Mouse (Mus musculus) layer of hippocampus, postnatal 25 days (tissue): ENCODE measurements around the gene Prl5a1. TPM values are rescaled to one million over a fixed set of nuclear protein-coding genes. Genes with fewer than 3 reads are reported as not detected.

Source experiments
- DNase-seq, 2 experiments: peaks; one replicate each; pipeline ENCODE4 v3.0.0; 2022; ENCODE audit warnings: mixed read lengths in 2 of 2, low spot score in 1 of 2; ENCODE audit errors: extremely low spot score in 1 of 2
- total RNA-seq, 2 experiments: library from RNA; stranded (reverse); gene quantifications; 2 replicates each; pipeline ENCODE4 v1.2.3; 2021

Gene Prl5a1
- total RNA-seq, result not detected

DNA sequence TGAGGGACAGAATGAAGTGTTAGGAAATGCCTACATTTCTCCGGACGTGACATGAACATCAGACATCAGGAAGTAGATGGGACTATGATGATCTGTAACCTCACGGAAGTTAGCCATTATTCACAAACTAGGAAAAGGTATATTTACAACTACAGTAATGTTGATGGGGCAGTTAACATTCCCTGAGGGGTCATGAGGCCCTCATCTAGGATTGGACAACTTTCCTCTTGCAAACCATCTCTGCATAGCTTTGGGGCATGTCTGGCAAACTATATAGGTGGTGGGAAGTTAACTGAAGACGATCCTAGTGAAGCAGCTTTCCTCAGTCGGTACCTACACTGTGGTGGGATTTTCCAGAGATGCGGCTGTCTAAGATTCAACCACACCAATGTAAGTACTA is at the start of gene Prl5a1:
Gene Prl5a1 (plus strand): TSS at position 301 of the 400 bp plus-strand sequence.
- DNase-seq, result no peak

DNA sequence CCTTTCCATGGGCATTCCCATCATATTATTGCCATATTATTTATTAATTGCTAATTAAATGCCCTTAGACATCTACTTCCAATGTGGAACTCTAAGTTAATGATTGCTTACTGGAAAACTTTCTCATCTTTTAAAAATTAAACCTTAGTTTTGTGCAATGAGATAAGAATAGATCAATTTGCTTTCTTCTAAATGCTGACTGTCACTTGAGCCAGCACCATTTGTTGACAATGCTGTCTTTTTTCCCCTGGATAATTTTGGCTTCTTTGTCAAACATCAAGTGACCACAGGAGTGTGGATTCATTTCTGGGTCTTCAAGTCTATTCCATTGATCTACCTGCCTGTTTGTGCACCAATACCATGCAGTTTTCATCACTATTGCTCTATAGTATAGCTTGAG is 46.1 kb upstream of the Prl5a1 start:
- no peak for DNase-seq

- no peak for DNase-seq
Measured at GRCm38 (mm10) chr13:28108536-28108935, 33.7 kb upstream of the Prl5a1 start.

- DNase-seq, result no peak
Measured at GRCm38 (mm10) chr13:28132781-28133180, 9.5 kb upstream of the Prl5a1 start.

- no peak for DNase-seq
Measured at GRCm38 (mm10) chr13:28135790-28136189, 6.5 kb upstream of the Prl5a1 start.

Other genes starting within 250 kb of the Prl5a1 start
- gene Prl4a1, start 126.3 kb upstream of the Prl5a1 start, total RNA-seq, result not detected
- gene Gm11361, start 115.0 kb downstream of the Prl5a1 start, total RNA-seq, result 10 to 100 TPM; 60.5 to 69.6 TPM